Comparison of ENCODE assay signal across 10 mouse cellular contexts in the genomic region with DNA sequence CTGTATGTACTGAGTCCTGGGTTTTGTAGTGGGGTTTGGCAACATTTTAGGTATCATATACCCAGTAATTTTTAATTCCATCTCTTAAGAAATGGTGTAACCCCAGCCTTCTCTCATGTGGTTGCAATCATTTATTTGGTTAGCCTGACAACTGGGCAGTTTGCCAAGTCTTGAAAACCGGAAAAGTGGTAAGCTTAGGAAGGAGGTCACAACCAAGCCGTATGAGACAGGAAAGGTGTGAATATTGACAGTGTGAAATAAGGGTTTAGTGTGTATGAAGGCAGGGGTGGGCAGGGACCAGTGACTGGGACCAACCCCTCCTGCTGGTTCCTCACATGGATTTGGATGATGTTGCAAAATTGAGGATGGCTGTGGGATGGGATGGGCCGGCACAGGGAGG.
DNase-seq lines count a peak whose midpoint lies in the region; ATAC-seq and TF ChIP-seq lines count a peak whose summit lies in the region.
"Had no signal": no experiment of that assay in that cellular context is flagged by ENCODE, and none has a peak within 500 bp of the region (broad histone marks: within the 10 kb centered on the region; RNA-seq: fewer than 3 reads in every experiment).

No protein-coding gene starts in this region.

- 22% methylated on average over 3 of the region's 3 CpGs for WGBS in kidney, embryonic 14.5 days
- 20% methylated on average over 3 of the region's 3 CpGs for WGBS in embryonic facial prominence, embryonic 12.5 days
- WGBS in kidney, postnatal 0 days: 27% methylated on average over 3 of the region's 3 CpGs

- no peaks in the 10 kb centered on the region for H3K36me3 ChIP-seq in kidney, embryonic 14.5 days (ENCODE audit: control insufficient read depth, insufficient read depth, low read length)
- no peaks in the 10 kb centered on the region for H3K36me3 ChIP-seq in embryonic facial prominence, embryonic 12.5 days
- H3K36me3 ChIP-seq in kidney, postnatal 0 days (ENCODE audit: insufficient read depth, low read length): no peaks in the 10 kb centered on the region

- H3K9me3 ChIP-seq in kidney, embryonic 14.5 days (ENCODE audit: control insufficient read depth, low read length): no peaks in the 10 kb centered on the region
- H3K9me3 ChIP-seq in embryonic facial prominence, embryonic 12.5 days: no peaks in the 10 kb centered on the region
- no peaks in the 10 kb centered on the region for H3K9me3 ChIP-seq in kidney, postnatal 0 days (replicated peaks; ENCODE audit: low read length)

- H3K4me1 ChIP-seq in kidney, embryonic 14.5 days (ENCODE audit: control insufficient read depth, insufficient read depth, low read length): peaks cover 8% of the 10 kb centered on the region
- H3K4me1 ChIP-seq in embryonic facial prominence, embryonic 12.5 days: peaks cover 17% of the 10 kb centered on the region
- H3K4me1 ChIP-seq in kidney, postnatal 0 days (replicated peaks; ENCODE audit: insufficient read depth, low read length): no peaks in the 10 kb centered on the region; the same call in 1 of the 2 replicates

- no peak overlapping the region for H3K4me2 ChIP-seq in kidney, embryonic 14.5 days (replicated peaks; ENCODE audit: low read depth, low read length)
- no peak overlapping the region for H3K4me2 ChIP-seq in embryonic facial prominence, embryonic 12.5 days (replicated peaks)
- no peak overlapping the region for H3K4me2 ChIP-seq in kidney, postnatal 0 days (ENCODE audit: low read length)

- intact Hi-C loops in gastrocnemius, postnatal 36 days (cut with DNase I): no loop called here

- ATAC-seq in kidney, embryonic 14.5 days (ENCODE audit: low FRiP score, low TSS enrichment): peak; percentile 26; the same call in 1 of the 2 replicates
- ATAC-seq in embryonic facial prominence, embryonic 12.5 days (ENCODE audit: insufficient number of reproducible peaks, insufficient read depth, low FRiP score, low TSS enrichment): peak; percentile 72; the same call in 1 of the 2 replicates
- ATAC-seq in kidney, postnatal 0 days (replicated peaks; ENCODE audit: low FRiP score, low read depth): no peak
- ATAC-seq in megakaryocyte-erythroid progenitor cell, adult 5-6 weeks (replicated peaks; ENCODE audit: low FRiP score, low TSS enrichment, poor library complexity, severe bottlenecking): peak; percentile 45
- ATAC-seq: forebrain, postnatal 0 days had no signal

- H3K4me3 ChIP-seq in kidney, embryonic 14.5 days (ENCODE audit: low read length): no peak overlapping the region
- H3K4me3 ChIP-seq in embryonic facial prominence, embryonic 12.5 days: no peak overlapping the region
- H3K4me3 ChIP-seq in kidney, postnatal 0 days (replicated peaks; ENCODE audit: low read depth, low read length): no peak overlapping the region

- TF ChIP-seq CTCF in kidney, postnatal 0 days (IDR thresholded peaks at IDR 0.05; ENCODE audit: low read depth): no peak

- H3K27ac ChIP-seq in kidney, embryonic 14.5 days (ENCODE audit: low read depth, low read length): no peak overlapping the region
- no peak overlapping the region for H3K27ac ChIP-seq in embryonic facial prominence, embryonic 12.5 days
- no peak overlapping the region for H3K27ac ChIP-seq in kidney, postnatal 0 days

- peaks cover 11% of the 10 kb centered on the region for H3K27me3 ChIP-seq in kidney, embryonic 14.5 days (ENCODE audit: control insufficient read depth, insufficient read depth, low read length)
- H3K27me3 ChIP-seq in embryonic facial prominence, embryonic 12.5 days: peaks cover 6% of the 10 kb centered on the region; the same call in 1 of the 2 replicates
- no peaks in the 10 kb centered on the region for H3K27me3 ChIP-seq in kidney, postnatal 0 days (ENCODE audit: insufficient read depth, low read length)

- H3K9ac ChIP-seq in kidney, embryonic 14.5 days (ENCODE audit: low read depth, low read length): no peak overlapping the region
- H3K9ac ChIP-seq in embryonic facial prominence, embryonic 12.5 days: no peak overlapping the region
- no peak overlapping the region for H3K9ac ChIP-seq in kidney, postnatal 0 days (ENCODE audit: low read depth, low read length)
- H3K9ac ChIP-seq: forebrain, postnatal 0 days had no signal

- no peak for DNase-seq in kidney, adult 8-10 months
- DNase-seq in kidney, postnatal 0 days (ENCODE audit: low spot score): peak; percentile 64
- no peak for DNase-seq in testis, postnatal 14 days (ENCODE audit: low spot score)
- no peak for DNase-seq in cerebellum, adult 11 months
- no peak for DNase-seq in gastrocnemius, postnatal 36 days
- DNase-seq: forebrain, postnatal 0 days; thymus, postnatal 14 days had no signal
